Mouse (Mus musculus): Measurements from ENCODE around the gene Tex21.

DNA sequence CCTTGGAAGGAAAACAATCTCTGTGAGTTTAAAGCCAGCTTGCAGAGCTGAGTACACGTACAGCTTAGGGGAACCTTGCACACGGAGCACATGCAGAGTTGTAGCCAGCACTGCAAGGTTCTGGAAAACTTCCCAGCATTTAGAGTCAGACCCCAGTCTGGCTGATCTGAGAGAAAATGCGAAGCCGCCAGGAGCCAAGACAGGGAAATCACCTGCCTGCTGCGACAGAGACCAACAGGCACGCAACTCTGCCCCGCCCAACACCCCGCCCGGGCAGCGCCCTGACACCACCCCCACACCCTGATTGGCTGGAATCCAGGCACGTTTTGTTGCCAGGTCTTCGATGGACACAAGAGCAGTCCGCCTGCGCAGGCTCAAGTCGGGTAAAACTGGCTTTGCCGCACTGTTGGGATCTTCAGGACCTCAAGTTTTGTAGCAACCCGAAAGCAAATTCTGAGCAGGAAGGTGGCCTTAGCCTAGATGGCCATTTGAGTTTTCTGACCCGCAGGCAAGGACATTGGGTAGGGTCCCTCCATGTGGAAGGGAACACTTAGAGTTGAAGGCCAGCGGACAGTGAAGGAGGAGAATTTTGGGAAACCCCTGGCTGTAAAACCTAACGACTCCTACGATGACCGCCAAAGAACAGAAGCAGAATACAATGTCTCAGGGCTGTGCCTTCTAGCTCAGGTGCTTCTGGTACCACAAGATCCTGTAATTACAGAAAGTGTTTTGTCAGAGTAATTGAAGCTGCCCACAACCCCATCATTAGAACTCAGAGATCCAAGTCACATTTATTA, 50.4 kb downstream of the Tex21 start:
- no peak for TF ChIP-seq CTCF (IDR thresholded peaks at IDR 0.05)
- no peak for TF ChIP-seq EP300 (IDR thresholded peaks at IDR 0.05; ENCODE audit: insufficient read depth, low read depth, low read length)
- TF ChIP-seq POLR2A (IDR thresholded peaks at IDR 0.05; ENCODE audit: insufficient read depth, low read depth, low read length) = no peak
